8 mouse cellular contexts compared by ENCODE assay signal in genomic region chr7:16312672-16313311, GRCm38 (mm10). TPM values are rescaled to one million over a fixed set of nuclear protein-coding genes. Genes with fewer than 3 reads are reported as not detected.
A peak's percentile ranks its signal among the peaks of the same experiment; 100 is the strongest.
DNase-seq lines count a peak whose midpoint lies in the region; ATAC-seq and TF ChIP-seq lines count a peak whose summit lies in the region.

No protein-coding gene starts in this region.

- H3K9ac ChIP-seq in heart, embryonic 16.5 days (ENCODE audit: low read length) = peak overlapping the region; percentile 99

- H3K4me3 ChIP-seq in G1E (ENCODE audit: low read depth, low read length) = peak overlapping the region; percentile 93
- peak overlapping the region; percentile 74 for H3K4me3 ChIP-seq in embryonic fibroblast, embryonic 13.5 days (ENCODE audit: insufficient read depth, low read length)
- peak overlapping the region; percentile 85 for H3K4me3 ChIP-seq in heart, embryonic 16.5 days (ENCODE audit: low read length)
- peak overlapping the region; percentile 99 for H3K4me3 ChIP-seq in megakaryocyte, embryonic 14.5 days (replicated peaks)

- peaks cover 40% of the 10 kb centered on the region for H3K36me3 ChIP-seq in G1E (replicated peaks)
- H3K36me3 ChIP-seq in heart, embryonic 16.5 days (ENCODE audit: control insufficient read depth, insufficient read depth) = 0 out of 2 replicates have a peak, but pooled peaks cover 3% of the 10 kb centered on the region
- H3K36me3 ChIP-seq in megakaryocyte, embryonic 14.5 days (replicated peaks; ENCODE audit: low read length) = peaks cover 65% of the 10 kb centered on the region

- peaks cover 66% of the 10 kb centered on the region for H3K4me1 ChIP-seq in G1E (ENCODE audit: insufficient read depth, low read depth, low read length)
- H3K4me1 ChIP-seq in embryonic fibroblast, embryonic 13.5 days (ENCODE audit: control insufficient read depth, insufficient read depth, low read length) = peaks cover 13% of the 10 kb centered on the region
- H3K4me1 ChIP-seq in heart, embryonic 16.5 days (ENCODE audit: control insufficient read depth, insufficient read depth, low read length) = peaks cover 40% of the 10 kb centered on the region
- H3K4me1 ChIP-seq in megakaryocyte, embryonic 14.5 days = peaks cover 52% of the 10 kb centered on the region

- H3K27ac ChIP-seq in embryonic fibroblast, embryonic 13.5 days (ENCODE audit: insufficient read depth, low read length) = peak overlapping the region; percentile 98
- H3K27ac ChIP-seq in heart, embryonic 16.5 days (ENCODE audit: low read length) = peak overlapping the region; percentile 100

- no peak for TF ChIP-seq CTCF in G1E (IDR thresholded peaks at IDR 0.05; ENCODE audit: low read depth, low read length)
- TF ChIP-seq CTCF in embryonic fibroblast, embryonic 13.5 days (IDR thresholded peaks at IDR 0.05; ENCODE audit: borderline replicate concordance, insufficient read depth, low read length) = no peak

- H3K4me2 ChIP-seq in heart, embryonic 16.5 days (ENCODE audit: low read depth, low read length) = peak overlapping the region; percentile 100

- no peaks in the 10 kb centered on the region for H3K27me3 ChIP-seq in G1E (ENCODE audit: insufficient read depth, low read length)
- no peaks in the 10 kb centered on the region for H3K27me3 ChIP-seq in heart, embryonic 16.5 days (ENCODE audit: control insufficient read depth, insufficient read depth, low read length)
- no peaks in the 10 kb centered on the region for H3K27me3 ChIP-seq in megakaryocyte, embryonic 14.5 days (replicated peaks)

- 2% methylated on average over 12 of the region's 12 CpGs for WGBS in heart, embryonic 16.5 days

- DNase-seq in G1E (ENCODE audit: low spot score) = peak; percentile 49
- DNase-seq in adrenal gland, postnatal 36 days = peak; percentile 74 to 88
- peak; percentile 73 to 85 for DNase-seq in kidney, postnatal 25 days
- DNase-seq in spleen, adult 18-20 months = peak; percentile 46 to 58

- ATAC-seq in G1E (ENCODE audit: extremely low read depth, insufficient number of reproducible peaks, low FRiP score, poor library complexity, severe bottlenecking) = peak; percentile 32; the same call in 1 of the 2 replicates
- peak; percentile 15 for ATAC-seq in heart, embryonic 16.5 days (replicated peaks; ENCODE audit: extremely low read depth, insufficient read depth, low FRiP score)
- ATAC-seq in megakaryocyte-erythroid progenitor cell, adult 5-6 weeks (replicated peaks; ENCODE audit: low FRiP score, low TSS enrichment, poor library complexity, severe bottlenecking) = no peak

- peak; percentile 67 for TF ChIP-seq POLR2A in embryonic fibroblast, embryonic 13.5 days (IDR thresholded peaks at IDR 0.05; ENCODE audit: low read depth, low read length)

- H3K9me3 ChIP-seq in G1E (replicated peaks) = no peaks in the 10 kb centered on the region
- H3K9me3 ChIP-seq in heart, embryonic 16.5 days (replicated peaks; ENCODE audit: control insufficient read depth, low read length) = no peaks in the 10 kb centered on the region
- no peaks in the 10 kb centered on the region for H3K9me3 ChIP-seq in megakaryocyte, embryonic 14.5 days

RNA-seq across cellular contexts. Expression of gene Bbc3, which starts 4.6 kb away (rescaled TPM):
- 10.2 and 15.8 TPM in 2 replicates for total RNA-seq in G1E (2014; fragmentation: Nextera tagmentation)
- 9.0 and 16.3 TPM in 2 replicates for total RNA-seq in G1E (2017)
- 209 and 355 TPM in 2 replicates for polyA plus RNA-seq in G1E (2012)
- 1 to 10 TPM; 3.6 to 4.7 TPM for total RNA-seq in adrenal gland, postnatal 36 days (2021)
- polyA plus RNA-seq in embryonic fibroblast, embryonic 13.5 days (2011; ENCODE audit: insufficient read length, low read depth, missing spikeins) = 15.8 and 19.9 TPM in 2 replicates
- 5.7 and 6.8 TPM in 2 replicates for polyA plus RNA-seq in heart, embryonic 16.5 days (2015; fragmentation: Nextera tagmentation; extraction: Ambion mirVana)
- polyA plus RNA-seq in megakaryocyte, embryonic 14.5 days (2012; ENCODE audit: insufficient read depth, low replicate concordance) = 1,043 and 5,254 TPM in 2 replicates
- total RNA-seq in megakaryocyte-erythroid progenitor cell, adult 5-6 weeks (2014; fragmentation: Nextera tagmentation) = 1.8 and 2.9 TPM in 2 replicates
- 3.1 and 4.4 TPM in 2 replicates for total RNA-seq in megakaryocyte-erythroid progenitor cell, adult 5-6 weeks (2017)

RNA-seq across cellular contexts. Expression of gene Ccdc9, which starts 26.2 kb away (rescaled TPM):
- total RNA-seq in G1E (2014; fragmentation: Nextera tagmentation) (8.1 and 16.6 TPM in 2 replicates), G1E (2017) (58.0 and 66.0 TPM in 2 replicates)
- 133 and 136 TPM in 2 replicates for polyA plus RNA-seq in G1E (2012)
- total RNA-seq in adrenal gland, postnatal 36 days (2021) = 10 to 100 TPM; 59.5 to 73.6 TPM
- polyA plus RNA-seq in embryonic fibroblast, embryonic 13.5 days (2011; ENCODE audit: insufficient read length, low read depth, missing spikeins) = 66.0 and 70.9 TPM in 2 replicates
- 12.0 and 15.2 TPM in 2 replicates for polyA plus RNA-seq in heart, embryonic 16.5 days (2015; fragmentation: Nextera tagmentation; extraction: Ambion mirVana)
- 27.8 and 101 TPM in 2 replicates for polyA plus RNA-seq in megakaryocyte, embryonic 14.5 days (2012; ENCODE audit: insufficient read depth, low replicate concordance)
- 57.1 and 65.7 TPM in 2 replicates for total RNA-seq in megakaryocyte-erythroid progenitor cell, adult 5-6 weeks (2014; fragmentation: Nextera tagmentation)
- 106 and 110 TPM in 2 replicates for total RNA-seq in megakaryocyte-erythroid progenitor cell, adult 5-6 weeks (2017)

RNA-seq across cellular contexts. Expression of gene Inafm1, which starts 39.4 kb away (rescaled TPM):
- total RNA-seq in G1E (2014; fragmentation: Nextera tagmentation) (3.5 and 4.1 TPM in 2 replicates), G1E (2017) (18.8 and 23.1 TPM in 2 replicates)
- 92.0 and 140 TPM in 2 replicates for polyA plus RNA-seq in G1E (2012)
- 10 to 100 TPM; 17.1 to 22.6 TPM for total RNA-seq in adrenal gland, postnatal 36 days (2021)
- 11.1 and 11.6 TPM in 2 replicates for polyA plus RNA-seq in embryonic fibroblast, embryonic 13.5 days (2011; ENCODE audit: insufficient read length, low read depth, missing spikeins)
- 6.9 and 9.0 TPM in 2 replicates for polyA plus RNA-seq in heart, embryonic 16.5 days (2015; fragmentation: Nextera tagmentation; extraction: Ambion mirVana)
- polyA plus RNA-seq in megakaryocyte, embryonic 14.5 days (2012; ENCODE audit: insufficient read depth, low replicate concordance) = 53.8 and 168 TPM in 2 replicates
- total RNA-seq in megakaryocyte-erythroid progenitor cell, adult 5-6 weeks (2014; fragmentation: Nextera tagmentation) = 23.3 and 28.3 TPM in 2 replicates
- total RNA-seq in megakaryocyte-erythroid progenitor cell, adult 5-6 weeks (2017) = 14.8 and 18.4 TPM in 2 replicates

RNA-seq across cellular contexts. Expression of gene C5ar1, which starts 53.5 kb away (rescaled TPM):
- total RNA-seq in G1E (2014; fragmentation: Nextera tagmentation) = not detected in 2 replicates
- 0.16 and 0.64 TPM in 2 replicates for total RNA-seq in G1E (2017)
- not detected in 2 replicates for polyA plus RNA-seq in G1E (2012)
- 1 to 10 TPM; 3.5 to 9.4 TPM for total RNA-seq in adrenal gland, postnatal 36 days (2021)
- 0.60 and 5.3 TPM in 2 replicates for polyA plus RNA-seq in embryonic fibroblast, embryonic 13.5 days (2011; ENCODE audit: insufficient read length, low read depth, missing spikeins)
- polyA plus RNA-seq in heart, embryonic 16.5 days (2015; fragmentation: Nextera tagmentation; extraction: Ambion mirVana) = 2.6 and 3.2 TPM in 2 replicates
- 2.0 and 6.6 TPM in 2 replicates for polyA plus RNA-seq in megakaryocyte, embryonic 14.5 days (2012; ENCODE audit: insufficient read depth, low replicate concordance)
- 0.22 TPM in 1 of 2 replicates, not detected in the other for total RNA-seq in megakaryocyte-erythroid progenitor cell, adult 5-6 weeks (2014; fragmentation: Nextera tagmentation)
- total RNA-seq in megakaryocyte-erythroid progenitor cell, adult 5-6 weeks (2017) = 0.23 TPM in 1 of 2 replicates, not detected in the other

Comparison
In these comparisons a context has a peak if more than half of its experiments do, and no peak if none do; other contexts are left out.
1. RNA of gene Bbc3, which starts 4.6 kb away (polyA plus RNA-seq): 1,043 to 5,254 TPM in megakaryocyte, embryonic 14.5 days and 209 to 355 TPM in G1E; 15.8 to 19.9 TPM in embryonic fibroblast, embryonic 13.5 days and 5.7 to 6.8 TPM in heart, embryonic 16.5 days; every median in the first group is over 10 times any median in the second.
2. Peak in every context shown above with its lines, with median percentiles within 50 percentile points of each other: DNase-seq and H3K4me3 ChIP-seq.